Mouse (Mus musculus) right cerebral cortex, postnatal 10 days (tissue): ENCODE measurements around the gene Sun1.

ENCODE experiments used
- DNase-seq, 2 experiments: peaks; one replicate each; pipeline ENCODE4 v3.0.0; 2021; ENCODE audit warnings: low spot score in 2 of 2

Sun1 gene

DNA sequence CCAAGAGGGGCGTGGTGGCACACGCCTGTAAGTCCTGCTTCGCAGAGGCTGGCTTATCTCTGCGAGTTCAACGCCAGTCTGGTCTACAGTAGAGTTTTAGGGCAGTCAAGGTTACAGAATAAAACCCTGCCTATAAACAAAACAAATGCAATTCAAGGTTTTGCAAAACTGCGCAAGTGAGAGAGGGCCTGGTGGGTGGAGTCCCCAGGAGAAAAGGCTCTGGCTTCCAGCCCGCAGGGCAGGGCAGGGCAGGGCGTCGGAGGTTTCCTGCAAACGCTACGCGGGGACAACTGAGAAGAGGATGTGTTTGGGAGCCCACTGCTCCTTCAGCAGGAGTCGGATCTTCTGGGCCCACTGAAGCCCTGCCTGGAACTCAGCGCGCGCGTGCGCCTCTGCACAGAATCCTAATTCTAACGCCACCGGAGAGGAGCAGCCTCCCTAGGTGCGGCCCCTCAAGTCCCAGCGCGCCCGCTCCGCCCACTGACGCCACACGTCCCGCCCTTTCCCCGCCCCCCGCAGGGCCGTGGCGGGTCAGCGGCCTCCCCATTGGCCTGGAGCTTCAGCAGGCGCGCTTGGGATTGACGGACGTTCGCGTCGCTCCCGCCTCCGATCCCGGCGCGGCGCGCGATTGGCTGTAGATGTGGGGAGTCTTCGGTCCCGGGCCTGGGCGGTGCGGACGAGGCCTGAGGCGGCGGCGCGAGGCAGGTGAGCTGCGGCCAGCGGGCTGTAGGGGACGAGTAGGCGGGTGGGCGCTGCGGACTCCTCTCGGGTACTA is at the start of gene Sun1:
Gene Sun1, plus strand, starts transcription at position 643 of the 775 bp plus-strand sequence.
- peak; percentile 99 for DNase-seq

DNA sequence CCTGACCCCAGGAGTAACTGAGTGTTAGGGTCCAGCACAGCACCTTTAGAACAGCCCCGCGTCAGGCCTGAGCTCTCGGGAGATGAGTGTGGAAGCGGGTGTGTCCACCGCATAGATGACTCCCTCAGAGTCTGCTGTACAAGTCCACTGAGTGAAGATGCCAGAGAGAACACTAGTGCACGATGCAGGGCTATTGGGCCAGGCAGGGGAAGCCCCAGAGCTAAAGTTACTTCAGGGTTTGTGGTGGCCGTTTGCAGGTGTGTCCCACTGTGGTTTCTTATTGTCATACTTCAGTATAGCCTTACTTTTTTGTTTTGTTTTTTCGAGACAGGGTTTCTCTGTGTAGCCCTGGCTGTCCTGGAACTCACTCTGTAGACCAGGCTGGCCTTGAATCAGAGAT is 39.5 kb upstream of the Sun1 start:
- no peak for DNase-seq

DNA sequence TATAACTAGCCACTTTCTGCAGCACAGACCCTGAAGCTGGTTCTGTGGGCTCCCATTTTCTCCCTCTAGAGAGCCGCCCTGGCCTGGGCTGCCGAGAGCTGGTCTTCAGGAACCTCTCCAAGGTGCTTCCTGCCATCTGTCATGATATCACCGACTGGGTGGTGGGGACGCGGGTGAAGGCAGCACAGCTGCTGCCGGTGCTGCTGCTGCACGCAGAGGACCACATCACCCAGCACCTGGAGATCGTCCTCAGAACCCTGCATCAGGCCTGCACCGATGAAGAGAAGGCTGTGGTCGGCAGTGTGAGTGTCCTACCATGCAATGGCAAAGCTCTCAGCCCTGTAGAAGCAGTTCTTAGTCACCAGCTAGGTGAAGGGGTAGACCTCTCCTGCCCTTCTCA is 38.8 kb upstream of the Sun1 start:
- DNase-seq = no peak

DNA sequence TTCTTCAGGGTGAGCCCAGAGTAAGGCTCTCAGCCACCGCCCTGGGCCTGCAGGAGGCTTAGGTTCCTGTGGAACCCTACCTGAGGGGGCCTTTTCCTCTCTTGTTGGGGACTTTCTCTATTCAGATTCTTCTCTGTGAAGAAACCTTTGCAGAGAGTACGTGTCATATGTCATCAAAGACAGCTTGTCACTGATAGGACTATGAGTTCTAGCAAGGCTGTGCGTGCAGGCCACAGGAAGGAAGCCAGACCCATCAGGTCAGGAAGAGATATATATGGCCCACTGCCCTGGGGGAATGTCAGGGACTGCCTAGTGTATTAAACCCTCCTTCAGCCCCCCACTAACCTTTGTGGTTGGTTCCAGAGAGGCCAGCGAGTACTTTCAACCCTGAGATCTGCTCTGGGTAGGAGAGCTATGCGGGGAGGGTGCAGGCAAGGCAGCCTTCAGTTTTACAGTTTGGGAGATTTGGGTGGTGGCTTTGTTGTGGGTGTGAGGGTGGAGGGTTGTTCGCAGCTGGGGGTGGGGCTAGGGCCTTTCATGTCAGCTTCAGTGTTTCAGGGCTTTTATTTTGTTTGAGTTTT is 33.6 kb upstream of the Sun1 start:
- no peak for DNase-seq

DNA sequence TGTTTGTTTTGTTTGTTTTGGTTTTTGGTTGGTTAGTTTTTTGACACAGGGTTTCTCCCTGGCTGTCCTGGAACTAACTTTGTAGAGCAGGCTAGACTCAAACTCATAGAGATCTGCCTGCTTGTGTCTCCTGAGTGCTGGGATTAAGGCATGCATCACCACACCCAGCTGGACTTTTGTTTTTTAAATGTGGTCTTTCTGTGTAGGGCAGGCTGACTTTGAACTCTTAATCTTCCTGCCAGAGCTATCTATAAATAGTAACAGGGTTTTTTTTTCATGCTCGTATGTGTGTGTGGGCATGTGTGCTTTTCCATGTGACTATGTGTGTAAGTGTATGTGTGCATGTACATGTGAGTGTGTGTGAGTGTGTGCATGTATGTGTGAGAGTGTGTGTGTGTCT is 32.9 kb upstream of the Sun1 start:
- DNase-seq = no peak

DNA sequence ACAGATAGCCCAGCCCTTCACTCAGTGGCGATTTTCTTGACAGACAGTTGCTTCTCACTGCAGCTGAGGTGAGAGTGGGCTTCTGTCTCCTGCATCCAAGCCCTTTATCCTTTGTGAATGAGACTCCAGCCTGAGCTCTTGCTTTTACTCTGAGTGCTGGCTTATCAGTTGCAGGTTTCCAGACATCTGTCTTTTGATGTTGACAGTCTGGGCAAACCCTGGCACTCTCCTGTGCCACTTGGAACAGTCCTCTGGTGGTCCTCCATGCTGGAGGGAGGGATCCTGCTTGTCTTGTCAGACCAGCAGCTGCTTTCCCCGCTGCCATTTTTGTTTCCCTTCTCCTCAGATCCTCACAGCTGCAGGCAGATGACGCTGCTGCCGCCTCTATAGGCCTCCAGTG is 28.5 kb upstream of the Sun1 start:
- DNase-seq = no peak

DNA sequence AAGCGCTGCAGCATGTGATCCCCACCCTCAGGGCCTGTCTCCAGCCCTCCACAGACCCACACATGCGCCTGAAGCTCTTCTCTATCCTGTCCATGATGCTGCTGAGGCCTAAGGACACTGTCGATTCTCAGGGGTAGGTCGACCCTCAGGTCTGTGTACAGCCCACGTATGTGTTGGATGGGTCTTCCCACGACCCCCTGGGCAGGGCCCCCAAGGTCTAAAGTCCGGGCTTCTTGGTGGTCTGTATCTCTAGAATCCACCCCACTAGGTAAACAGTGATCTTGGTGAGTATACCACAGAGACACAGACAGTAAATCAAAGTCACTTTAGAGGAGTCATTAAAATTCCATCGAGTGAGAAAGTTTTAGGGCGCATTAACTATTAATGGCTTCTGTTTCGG is 26.3 kb upstream of the Sun1 start:
- DNase-seq = no peak

DNA sequence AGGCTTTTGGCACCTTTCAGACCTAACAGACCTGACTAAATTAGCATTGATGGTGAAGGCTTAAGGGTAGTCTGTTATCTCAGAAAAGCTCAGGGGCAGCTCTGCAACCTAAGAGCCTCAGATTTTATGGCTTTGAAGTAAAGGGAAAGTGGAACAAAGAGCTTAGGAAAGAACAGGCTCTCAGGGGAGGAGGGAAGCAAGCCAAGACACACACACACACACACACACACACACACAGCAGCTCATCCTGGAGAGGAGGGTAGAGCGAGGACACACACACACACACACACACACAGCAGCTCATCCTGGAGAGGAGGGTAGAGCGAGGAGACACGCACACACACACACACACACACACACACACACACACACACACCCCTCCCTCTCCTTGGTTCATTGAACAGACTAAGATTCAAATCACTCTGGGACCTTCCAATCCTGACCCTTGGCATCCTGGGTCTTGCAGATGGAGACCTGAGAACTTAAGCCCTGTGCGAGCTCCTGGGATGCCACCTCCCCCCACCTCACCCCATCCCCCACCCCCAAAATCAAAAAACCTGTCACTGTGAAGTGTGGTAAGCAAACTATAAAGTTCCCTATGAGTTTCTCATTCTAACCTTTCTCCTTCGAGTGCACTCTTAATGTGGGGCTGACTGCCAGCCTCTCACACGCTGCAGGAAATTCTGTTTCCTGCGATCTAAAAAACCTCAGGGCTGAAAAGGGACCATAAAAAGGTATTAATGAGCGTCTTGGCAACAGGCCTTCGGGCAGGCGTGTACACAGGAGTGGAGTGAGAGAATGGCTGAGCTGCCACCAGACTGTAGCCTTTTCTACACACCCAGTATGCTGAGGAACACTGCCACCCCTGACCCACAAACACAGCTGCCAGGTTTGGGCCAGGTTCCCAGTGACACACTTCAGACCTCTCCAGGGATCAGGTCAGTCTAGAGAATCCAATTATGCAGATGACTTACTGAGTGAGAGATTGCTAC is 25.6 kb upstream of the Sun1 start:
- DNase-seq = no peak

DNA sequence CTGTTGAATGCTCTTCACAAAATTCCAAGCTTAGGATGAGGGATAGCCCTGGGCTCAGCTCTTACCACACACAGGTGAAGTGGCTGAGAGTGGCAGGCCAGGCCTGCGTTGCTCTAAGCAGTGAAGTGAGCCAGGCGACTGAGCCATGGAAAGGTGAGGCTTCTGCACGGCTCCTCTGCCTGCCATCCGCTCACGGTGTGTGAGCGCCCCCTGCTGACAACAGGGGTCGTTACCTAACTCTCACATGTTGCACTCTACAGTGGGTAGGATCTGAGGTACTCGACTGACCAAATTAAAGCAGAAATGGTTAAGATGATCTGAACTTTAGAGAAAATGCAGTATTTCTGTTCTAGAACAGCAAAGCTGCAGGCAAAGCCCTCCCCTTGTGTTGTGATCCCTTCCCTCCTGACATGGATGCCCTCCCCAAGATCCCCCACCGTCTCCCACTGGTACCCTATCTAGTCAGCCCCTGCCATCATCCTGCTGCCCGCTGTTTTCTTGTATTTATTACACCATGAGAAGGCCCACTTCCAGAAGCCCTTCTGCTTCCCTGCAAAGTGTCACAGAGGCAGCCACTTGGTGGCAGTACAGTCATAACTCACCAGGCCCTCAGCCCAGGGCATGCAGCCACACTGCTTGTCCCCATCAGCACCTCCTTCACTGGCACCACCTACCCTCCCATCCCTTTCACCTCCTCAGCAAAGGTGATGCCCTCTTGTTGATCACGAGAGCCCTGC is 21.4 kb upstream of the Sun1 start:
- DNase-seq = peak; percentile 72 to 85

DNA sequence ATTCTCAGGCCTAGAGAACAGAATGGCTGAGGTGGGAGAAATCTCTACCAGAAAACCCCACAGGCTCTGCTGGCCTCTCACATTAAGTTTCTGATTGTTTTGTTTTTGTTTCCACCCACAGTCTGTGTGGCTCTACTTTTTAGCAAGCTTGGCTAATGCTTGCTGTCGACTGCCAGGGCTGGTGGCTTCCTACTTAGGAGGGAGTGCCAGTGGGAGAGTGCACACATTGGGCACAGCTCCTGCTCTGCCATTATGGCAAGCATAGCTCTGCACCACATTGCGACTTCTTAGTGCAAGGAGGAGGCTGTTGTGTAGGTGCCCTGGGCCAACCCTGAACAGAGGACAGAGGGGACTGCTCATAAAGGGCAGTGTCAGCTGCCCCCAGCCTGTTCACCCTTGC is 17.3 kb upstream of the Sun1 start:
- DNase-seq = no peak

DNA sequence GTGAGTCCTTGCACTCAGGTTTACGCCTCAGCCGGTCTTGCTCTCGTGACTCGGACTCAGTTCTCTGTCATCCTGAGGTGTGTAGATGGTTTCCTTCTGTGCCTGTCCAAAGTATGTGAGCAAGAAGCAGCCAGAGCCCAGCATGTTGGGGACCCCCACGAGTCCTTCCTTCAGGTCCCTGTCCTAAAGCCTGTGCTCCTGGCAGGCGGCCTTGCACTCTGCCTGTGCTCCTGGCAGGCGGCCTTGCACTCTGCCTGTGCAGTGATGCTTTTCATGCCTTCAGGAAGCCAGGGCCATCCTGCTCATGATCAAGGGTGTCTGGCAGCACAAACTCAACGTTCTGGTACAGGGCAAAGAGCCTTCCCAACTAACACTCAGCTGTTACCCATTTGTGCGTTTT is 16.8 kb upstream of the Sun1 start:
- no peak for DNase-seq

DNA sequence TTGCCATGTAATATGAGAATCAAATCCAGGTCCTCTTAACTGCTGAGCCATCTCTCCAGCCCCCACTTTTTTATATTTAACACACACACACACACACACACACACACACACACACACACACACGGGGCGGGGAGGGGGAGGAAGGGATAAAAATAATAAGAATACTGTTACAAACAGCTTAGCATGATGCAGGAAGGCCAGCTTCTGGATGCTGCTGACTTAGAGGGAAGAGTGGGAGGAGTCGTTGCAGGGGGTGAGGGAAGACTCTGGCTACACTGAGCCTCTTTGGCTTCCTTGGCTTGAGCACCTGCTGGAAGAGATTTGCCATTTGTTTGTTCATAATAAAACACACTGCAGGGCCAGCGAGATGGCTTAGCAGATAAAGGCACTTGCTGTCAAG is 15.5 kb upstream of the Sun1 start:
- no peak for DNase-seq

DNA sequence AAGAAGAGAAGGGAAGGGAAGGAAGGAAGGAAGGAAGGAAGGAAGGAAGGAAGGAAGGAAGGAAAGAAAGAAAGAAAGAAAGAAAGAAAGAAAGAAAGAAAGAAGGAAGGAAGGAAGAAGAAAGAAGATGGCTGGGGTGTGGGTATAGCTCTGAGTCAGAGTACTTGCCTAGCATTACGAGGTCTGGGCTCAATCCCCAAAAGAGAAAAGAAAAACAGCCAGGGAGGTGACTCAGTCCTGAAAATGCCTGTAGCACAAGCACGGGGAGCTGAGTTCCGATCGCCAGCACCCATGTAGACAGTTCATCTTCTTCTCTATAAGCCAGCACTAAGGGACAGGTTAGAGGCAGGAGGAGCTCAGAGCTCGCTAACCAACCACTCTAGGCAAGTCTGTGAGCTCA is 10.7 kb upstream of the Sun1 start:
- no peak for DNase-seq

DNA sequence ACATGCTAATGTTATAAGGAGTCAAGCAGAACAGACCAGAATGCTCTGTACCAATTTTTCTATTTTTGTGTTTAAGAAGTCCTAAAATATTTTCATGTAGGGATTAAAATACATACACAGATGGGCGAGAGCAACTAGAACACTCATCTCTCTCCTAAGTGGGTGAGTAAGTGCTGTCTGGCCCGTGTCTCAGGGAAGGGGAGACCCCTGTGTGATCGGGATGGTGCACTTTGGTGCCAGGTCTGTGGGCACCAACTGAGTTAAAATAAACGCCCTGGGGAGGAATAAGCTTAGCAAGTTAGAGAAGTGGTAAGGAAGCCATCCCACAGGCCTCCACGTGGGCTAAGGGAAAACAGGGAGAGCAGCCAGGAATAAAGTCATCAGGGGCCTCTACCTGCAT is 9.5 kb upstream of the Sun1 start:
- no peak for DNase-seq

DNA sequence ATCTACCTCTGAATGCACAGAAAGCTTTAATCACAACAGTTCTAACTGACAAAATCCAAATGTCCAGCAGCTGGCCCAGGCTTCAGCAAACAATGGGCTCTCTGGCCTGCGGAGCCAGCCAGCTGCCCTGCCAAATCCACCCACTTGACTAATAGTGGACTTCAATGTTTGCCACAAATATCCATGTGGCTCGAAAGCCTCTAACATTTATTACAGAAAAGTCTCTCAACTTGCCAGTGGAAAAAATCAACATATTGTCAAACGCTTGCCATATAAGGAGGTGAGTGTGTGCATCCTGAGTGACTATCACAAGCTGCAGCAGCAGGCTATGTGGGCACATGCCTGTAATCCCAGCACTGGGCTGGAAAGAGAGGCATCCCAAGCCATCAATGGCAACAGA is 1.7 kb upstream of the Sun1 start:
- DNase-seq = no peak

DNA sequence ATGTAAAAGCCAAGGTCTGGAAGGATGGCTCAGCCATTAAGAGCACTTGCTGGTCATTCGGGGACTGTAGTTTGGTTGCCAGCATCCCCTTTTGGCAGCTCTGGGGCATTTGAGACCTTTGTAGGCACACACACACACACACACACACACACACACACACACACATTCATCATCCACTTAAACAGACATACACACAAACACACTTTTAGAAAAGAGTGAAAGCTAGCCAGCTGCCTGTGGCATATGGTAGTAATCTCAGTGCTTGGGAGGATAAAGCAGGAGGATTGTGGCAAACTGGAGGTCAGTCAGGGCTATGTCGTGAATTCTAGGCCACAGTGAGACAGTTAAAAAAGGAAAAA is 822 bp upstream of the Sun1 start:
- no peak for DNase-seq

DNA sequence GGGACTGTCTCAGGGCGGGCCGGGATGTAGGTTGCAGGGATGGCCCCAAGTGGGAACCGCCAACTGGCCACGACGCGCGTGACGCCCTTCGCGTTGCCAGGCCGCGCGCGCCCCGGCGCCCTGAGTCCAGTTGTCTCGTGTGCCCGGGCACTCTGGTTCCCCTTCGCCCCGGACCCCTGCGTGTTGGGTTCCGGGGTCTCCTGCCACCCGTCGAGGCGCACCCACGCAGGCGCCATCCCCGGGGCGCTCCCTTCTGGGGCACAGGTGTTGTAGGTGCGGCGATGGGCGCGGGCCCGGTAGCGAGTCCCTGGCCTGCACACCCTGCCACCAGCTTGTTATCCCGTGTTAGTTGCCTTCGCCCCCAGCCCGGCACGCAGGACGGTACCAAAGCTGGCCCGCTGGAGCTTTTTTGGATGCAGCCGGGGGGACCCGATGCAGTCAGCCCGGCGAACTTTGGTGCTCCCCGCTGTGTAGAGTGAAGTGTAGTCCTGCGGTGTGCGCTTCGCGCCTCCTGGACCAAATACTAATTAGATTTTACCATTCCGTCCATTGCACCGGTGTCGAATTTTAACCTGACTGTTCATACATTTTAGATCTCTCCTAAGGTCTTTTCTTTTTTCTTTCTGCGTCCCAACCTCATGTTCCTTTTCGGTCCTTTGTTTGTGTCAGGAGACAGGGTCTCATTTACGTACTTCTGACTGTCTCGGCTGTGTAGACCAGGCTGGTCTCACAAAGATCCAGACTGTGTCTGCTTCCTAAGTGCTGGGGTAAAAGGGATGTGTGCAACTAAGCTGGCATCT is 533 bp downstream of the Sun1 start:
- DNase-seq = no peak

DNA sequence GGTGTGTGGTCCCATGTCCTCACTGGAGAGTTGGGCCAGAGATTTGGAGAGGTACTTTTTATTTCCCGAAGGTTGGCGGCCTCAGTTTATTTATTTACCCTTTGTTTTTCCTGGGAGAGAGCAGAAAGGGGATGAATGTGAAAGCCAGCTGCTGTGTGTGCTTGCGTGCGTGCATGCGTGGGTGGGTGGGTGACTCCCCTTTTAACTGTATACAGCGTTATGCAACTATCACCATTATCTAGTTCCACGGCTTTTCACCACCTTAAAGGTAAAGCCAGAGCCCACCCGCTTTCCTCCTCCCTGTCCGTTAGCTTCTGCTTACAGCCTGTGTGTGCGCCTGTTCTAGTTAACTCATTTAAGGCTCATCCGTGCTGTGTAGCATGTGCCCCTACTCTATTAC is 1.7 kb downstream of the Sun1 start:
- DNase-seq = no peak

DNA sequence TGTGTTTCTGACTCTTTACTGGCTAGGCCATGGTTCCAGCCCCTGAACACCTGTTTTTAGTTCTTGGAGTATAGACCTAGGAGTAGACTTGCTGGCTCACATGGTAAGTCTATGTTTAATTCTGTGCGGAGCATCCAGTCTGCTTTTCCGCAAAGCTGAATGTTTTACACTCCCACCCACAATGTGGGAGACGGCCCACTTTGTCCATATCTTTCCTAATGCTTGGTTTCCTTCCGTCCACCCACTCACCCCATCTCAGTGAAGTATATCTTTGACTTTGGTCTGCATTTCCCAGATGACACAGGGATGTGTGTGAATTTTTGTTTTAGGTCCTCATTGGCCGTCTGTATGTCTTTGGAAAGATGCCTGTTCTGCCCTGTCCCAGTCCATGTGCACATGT is 2.9 kb downstream of the Sun1 start:
- no peak for DNase-seq

DNA sequence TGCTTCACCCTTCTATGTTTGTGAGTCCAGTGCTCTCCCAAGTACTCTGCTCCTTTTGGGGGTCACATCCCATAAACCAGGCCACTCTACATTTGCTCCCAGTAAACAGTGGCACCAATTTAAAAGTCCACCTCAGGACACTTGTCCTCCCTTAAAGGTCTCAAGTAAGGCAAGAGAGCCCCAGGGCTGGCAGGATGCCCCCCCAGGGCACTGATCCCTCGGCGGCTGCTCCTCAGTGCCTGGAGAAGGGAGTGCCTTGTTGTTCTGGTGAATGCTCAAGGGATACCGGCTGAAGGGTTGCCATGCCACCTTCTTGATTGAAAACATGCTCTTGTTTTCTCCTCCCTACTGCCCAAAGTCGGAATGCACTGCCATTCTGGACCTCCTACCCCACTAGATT is 5.6 kb downstream of the Sun1 start:
- DNase-seq = no peak

DNA sequence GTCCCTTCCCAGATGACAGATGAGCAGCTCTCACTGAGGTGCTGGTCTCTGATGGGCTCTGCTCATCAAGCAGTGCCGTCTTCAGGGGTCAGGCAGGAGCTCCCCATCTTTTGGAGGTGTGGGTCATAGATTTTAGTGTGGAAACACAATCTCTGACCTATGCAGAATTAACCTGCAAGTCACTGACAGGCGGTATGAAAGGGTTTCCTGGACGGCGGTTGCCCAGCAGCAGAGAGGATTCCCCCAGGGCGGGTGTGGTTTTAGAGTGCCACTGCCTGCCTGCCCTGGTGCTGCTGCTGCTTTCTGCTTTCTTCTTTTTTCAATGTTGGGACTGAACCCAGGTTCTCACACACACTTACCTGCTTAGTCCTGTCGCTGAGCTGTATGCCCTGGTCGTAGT is 6.1 kb downstream of the Sun1 start:
- no peak for DNase-seq
